Mouse (Mus musculus): ENCODE measurements around the gene Atp1a4. TPM values are rescaled to one million over a fixed set of nuclear protein-coding genes. Genes with fewer than 3 reads are reported as not detected.

The Atp1a4 gene
- polyA plus RNA-seq, 1 experiment from 2014 or later: not detected

DNA sequence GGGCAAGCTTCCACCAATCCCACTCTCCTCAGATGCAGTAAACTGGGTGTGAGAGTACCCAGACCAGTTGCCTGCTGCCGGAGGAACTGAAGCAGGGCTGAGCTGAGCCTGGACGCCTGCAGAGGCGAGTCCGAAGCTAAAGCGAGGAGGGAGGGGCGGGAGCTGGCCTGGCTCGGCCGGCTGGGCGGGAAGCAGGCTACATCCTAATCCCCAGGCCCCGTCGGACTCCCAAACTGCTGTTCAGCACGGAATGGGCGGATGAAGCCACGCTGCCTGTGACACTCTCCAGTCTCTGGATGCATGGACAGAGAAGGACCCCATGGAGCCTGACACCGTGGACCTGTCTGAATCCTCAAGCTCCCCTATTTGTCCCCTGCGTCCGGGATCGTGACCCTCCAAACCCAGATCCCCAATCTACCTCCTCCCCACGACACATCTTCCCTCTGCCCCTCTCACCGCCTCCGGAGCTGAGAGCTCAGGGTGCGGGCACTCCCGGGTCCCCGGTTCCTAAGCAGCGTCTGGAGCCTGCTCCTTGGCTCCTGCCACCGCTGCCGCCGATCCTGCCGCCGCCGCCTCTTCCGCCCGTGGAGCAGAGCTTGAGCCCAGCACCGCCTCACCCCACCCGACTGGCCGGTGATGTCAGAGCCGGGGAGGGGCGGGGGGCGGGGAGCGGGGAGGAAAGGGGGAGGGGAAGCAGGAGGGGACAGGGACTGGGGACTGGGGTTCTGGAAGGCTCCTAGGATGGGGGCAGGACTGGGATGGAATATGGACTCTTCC lies 51.9 kb downstream of the Atp1a4 start, which contains the start of gene Pea15a:
Gene Pea15a (minus strand): TSS at position 664 of the 777 bp plus-strand sequence.
- peak; percentile 73 for ATAC-seq (ENCODE audit: insufficient number of reproducible peaks, insufficient read depth, low FRiP score, low read depth)
- peak within 1 kb of the TSS; percentile 68 for H3K4me2 ChIP-seq (replicated peaks; ENCODE audit: low read depth, low read length)
- H3K36me3 ChIP-seq (ENCODE audit: control insufficient read depth, insufficient read depth, low read length): peaks cover 3% of the 10 kb centered on the region
- H3K4me1 ChIP-seq (ENCODE audit: control insufficient read depth, insufficient read depth, low read length): peaks cover 53% of the 10 kb centered on the region
- WGBS: under 1% methylated on average over 38 of the region's 40 CpGs
- H3K9ac ChIP-seq (replicated peaks; ENCODE audit: low read depth, low read length): peak within 1 kb of the TSS; percentile 78
- peak within 1 kb of the TSS; percentile 90 for H3K27ac ChIP-seq (ENCODE audit: low read length)
- H3K9me3 ChIP-seq (ENCODE audit: control insufficient read depth, low read depth, low read length): no peaks in the 10 kb centered on the region
- no peaks in the 10 kb centered on the region for H3K27me3 ChIP-seq (ENCODE audit: control insufficient read depth, insufficient read depth, low read length)
- peak within 1 kb of the TSS; percentile 71 for H3K4me3 ChIP-seq (ENCODE audit: low read depth, low read length)

DNA sequence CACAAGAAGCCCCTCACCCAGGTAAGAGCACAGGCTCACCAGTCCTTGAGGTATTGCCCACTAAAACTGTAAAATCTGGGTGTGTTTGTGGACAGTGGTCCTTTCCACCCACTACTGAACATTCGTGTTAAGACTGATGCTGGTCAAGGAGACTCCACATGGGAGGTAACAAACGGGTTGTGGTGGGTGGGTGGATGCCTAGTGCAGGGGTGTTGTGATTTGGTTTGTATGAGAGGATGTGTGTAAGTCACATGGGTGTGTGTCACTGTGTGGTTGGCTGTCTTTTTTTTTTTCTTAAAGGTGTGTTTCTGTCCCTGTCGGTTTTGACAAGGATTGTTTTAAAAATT lies 52.5 kb downstream of the Atp1a4 start:
- Histone ChIP-seq H3K9ac (replicated peaks; ENCODE audit: low read depth, low read length) (peak overlapping the region; percentile 78), H3K36me3 (ENCODE audit: control insufficient read depth, insufficient read depth, low read length) (peaks cover 5% of the 10 kb centered on the region), H3K4me2 (replicated peaks; ENCODE audit: low read depth, low read length) (peak overlapping the region; percentile 68), H3K9me3 (ENCODE audit: control insufficient read depth, low read depth, low read length) (no peaks in the 10 kb centered on the region), H3K4me1 (ENCODE audit: control insufficient read depth, insufficient read depth, low read length) (peaks cover 59% of the 10 kb centered on the region), H3K27ac (ENCODE audit: low read length) (peak overlapping the region; percentile 90), H3K27me3 (ENCODE audit: control insufficient read depth, insufficient read depth, low read length) (no peaks in the 10 kb centered on the region), H3K4me3 (ENCODE audit: low read depth, low read length) (peak overlapping the region; percentile 71)
- ATAC-seq (ENCODE audit: insufficient number of reproducible peaks, insufficient read depth, low FRiP score, low read depth): no peak
- WGBS: 20% methylated on average over 3 of the region's 3 CpGs

DNA sequence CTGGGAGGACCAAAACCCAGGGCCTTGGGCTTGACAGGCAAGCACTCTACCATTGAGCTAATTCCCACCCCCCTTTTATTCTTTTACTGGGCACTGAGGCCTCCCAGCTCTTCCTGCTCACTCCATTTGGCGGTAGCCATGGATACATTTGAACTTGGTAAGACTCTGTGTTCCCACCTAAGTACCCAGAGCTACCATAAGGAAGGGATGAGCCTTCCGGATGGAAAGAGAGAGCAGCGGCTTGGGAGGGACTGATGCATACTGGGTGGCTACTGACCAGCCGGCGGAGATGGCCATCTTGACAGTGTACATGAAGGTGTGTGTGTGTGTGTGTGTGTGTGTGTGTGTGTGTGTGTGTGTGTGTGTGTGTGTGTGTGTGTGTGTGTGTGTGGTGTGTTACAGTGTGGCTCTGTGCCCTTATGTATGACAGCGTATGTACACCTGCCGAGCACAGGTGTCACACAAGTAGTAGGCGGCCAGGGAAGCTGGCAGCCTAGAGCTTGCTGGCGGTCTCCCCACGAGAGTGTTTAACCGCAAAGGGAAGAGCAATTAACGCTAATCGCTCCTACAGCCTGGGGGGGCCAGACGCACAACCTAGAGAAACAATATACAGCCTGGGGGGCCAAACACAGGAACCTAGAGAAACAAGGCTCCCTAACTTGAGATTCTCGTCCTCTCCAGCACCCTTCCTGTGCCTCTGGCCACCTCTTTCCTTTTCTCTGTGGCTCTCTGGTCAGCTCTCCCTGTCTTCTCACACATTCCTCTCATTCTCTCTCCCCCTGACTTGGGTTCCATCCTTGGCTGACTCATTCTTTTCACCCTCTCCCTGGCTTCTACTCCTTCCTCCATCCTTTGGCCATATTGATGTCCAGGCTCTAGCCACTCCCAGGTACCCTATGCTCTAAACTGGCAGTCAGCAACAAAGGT lies 53.1 kb downstream of the Atp1a4 start:
- Histone ChIP-seq H3K36me3 (ENCODE audit: control insufficient read depth, insufficient read depth, low read length) (peaks cover 5% of the 10 kb centered on the region), H3K9me3 (ENCODE audit: control insufficient read depth, low read depth, low read length) (no peaks in the 10 kb centered on the region), H3K4me2 (replicated peaks; ENCODE audit: low read depth, low read length) (peak overlapping the region; percentile 68), H3K4me3 (ENCODE audit: low read depth, low read length) (peak overlapping the region; percentile 71; the same call in 1 of the 2 replicates), H3K27ac (ENCODE audit: low read length) (peak overlapping the region; percentile 73; the same call in 1 of the 2 replicates), H3K4me1 (ENCODE audit: control insufficient read depth, insufficient read depth, low read length) (peaks cover 60% of the 10 kb centered on the region), H3K27me3 (ENCODE audit: control insufficient read depth, insufficient read depth, low read length) (no peaks in the 10 kb centered on the region), H3K9ac (replicated peaks; ENCODE audit: low read depth, low read length) (peak overlapping the region; percentile 78; the same call in 1 of the 2 replicates)
- 60% methylated on average over 15 of the region's 15 CpGs for WGBS
- ATAC-seq (ENCODE audit: insufficient number of reproducible peaks, insufficient read depth, low FRiP score, low read depth): no peak

- no peak for ATAC-seq (ENCODE audit: insufficient number of reproducible peaks, insufficient read depth, low FRiP score, low read depth)
- Histone ChIP-seq H3K27me3 (ENCODE audit: control insufficient read depth, insufficient read depth, low read length) (no peaks in the 10 kb centered on the region), H3K4me3 (ENCODE audit: low read depth, low read length) (no peak overlapping the region), H3K9ac (replicated peaks; ENCODE audit: low read depth, low read length) (no peak overlapping the region), H3K9me3 (ENCODE audit: control insufficient read depth, low read depth, low read length) (no peaks in the 10 kb centered on the region), H3K27ac (ENCODE audit: low read length) (peak overlapping the region; percentile 73), H3K36me3 (ENCODE audit: control insufficient read depth, insufficient read depth, low read length) (peaks cover 12% of the 10 kb centered on the region), H3K4me1 (ENCODE audit: control insufficient read depth, insufficient read depth, low read length) (peaks cover 60% of the 10 kb centered on the region), H3K4me2 (replicated peaks; ENCODE audit: low read depth, low read length) (peak overlapping the region; percentile 26; the same call in 1 of the 2 replicates)
- 28% methylated on average over 9 of the region's 9 CpGs for WGBS
Measured at GRCm38 (mm10) chr1:172204033-172204813, 54.0 kb downstream of the Atp1a4 start.

GRCm38 (mm10) chr1:172203566-172203965 lies 54.6 kb downstream of the Atp1a4 start:
- Histone ChIP-seq H3K9ac (replicated peaks; ENCODE audit: low read depth, low read length) (no peak overlapping the region), H3K27me3 (ENCODE audit: control insufficient read depth, insufficient read depth, low read length) (no peaks in the 10 kb centered on the region), H3K27ac (ENCODE audit: low read length) (peak overlapping the region; percentile 73), H3K9me3 (ENCODE audit: control insufficient read depth, low read depth, low read length) (no peaks in the 10 kb centered on the region), H3K4me2 (replicated peaks; ENCODE audit: low read depth, low read length) (no peak overlapping the region; the same call in 1 of the 2 replicates), H3K36me3 (ENCODE audit: control insufficient read depth, insufficient read depth, low read length) (peaks cover 16% of the 10 kb centered on the region), H3K4me1 (ENCODE audit: control insufficient read depth, insufficient read depth, low read length) (peaks cover 60% of the 10 kb centered on the region), H3K4me3 (ENCODE audit: low read depth, low read length) (no peak overlapping the region)
- 10% methylated on average over 4 of the region's 4 CpGs for WGBS
- no peak for ATAC-seq (ENCODE audit: insufficient number of reproducible peaks, insufficient read depth, low FRiP score, low read depth)

DNA sequence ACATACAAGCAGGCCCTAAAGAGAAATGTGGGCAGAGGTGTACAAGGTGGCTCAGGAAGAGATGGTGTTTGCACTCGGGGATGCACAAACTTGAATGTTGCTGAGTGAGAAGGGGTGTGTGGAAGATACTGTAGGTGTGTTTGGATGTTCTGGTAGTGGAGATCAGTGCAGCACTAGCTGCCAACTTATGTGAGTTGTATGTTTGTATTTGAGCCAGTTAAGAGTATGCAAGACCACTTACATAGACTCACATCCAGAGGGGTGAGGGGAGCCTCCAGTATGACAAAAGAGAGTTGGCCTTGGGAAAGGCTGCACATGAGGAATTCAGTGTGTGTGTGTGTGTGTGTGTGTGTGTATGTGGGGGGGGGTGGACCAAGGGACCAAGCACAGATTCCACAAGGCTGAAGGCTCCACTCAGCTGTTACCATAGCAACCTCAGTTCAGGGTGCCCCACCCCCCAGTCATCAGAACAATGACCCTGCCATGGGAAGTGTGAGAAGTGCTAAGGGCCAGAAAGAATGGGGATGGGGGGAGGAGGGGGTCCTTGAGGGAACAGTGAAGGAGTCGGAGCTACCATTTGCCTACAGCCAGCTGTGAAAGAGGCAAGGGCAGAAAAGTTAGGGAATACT lies 55.2 kb downstream of the Atp1a4 start:
- Histone ChIP-seq H3K36me3 (ENCODE audit: control insufficient read depth, insufficient read depth, low read length) (peaks cover 20% of the 10 kb centered on the region), H3K27me3 (ENCODE audit: control insufficient read depth, insufficient read depth, low read length) (no peaks in the 10 kb centered on the region), H3K9ac (replicated peaks; ENCODE audit: low read depth, low read length) (no peak overlapping the region), H3K4me1 (ENCODE audit: control insufficient read depth, insufficient read depth, low read length) (peaks cover 60% of the 10 kb centered on the region), H3K4me2 (replicated peaks; ENCODE audit: low read depth, low read length) (no peak overlapping the region), H3K27ac (ENCODE audit: low read length) (peak overlapping the region; percentile 73), H3K9me3 (ENCODE audit: control insufficient read depth, low read depth, low read length) (no peaks in the 10 kb centered on the region), H3K4me3 (ENCODE audit: low read depth, low read length) (no peak overlapping the region)
- 23% methylated on average over 2 of the region's 2 CpGs for WGBS
- no peak for ATAC-seq (ENCODE audit: insufficient number of reproducible peaks, insufficient read depth, low FRiP score, low read depth)

- H3K9me3 ChIP-seq (ENCODE audit: control insufficient read depth, low read depth, low read length): no peaks in the 10 kb centered on the region
- WGBS: 17% methylated on average over 14 of the region's 14 CpGs
- no peaks in the 10 kb centered on the region for H3K27me3 ChIP-seq (ENCODE audit: control insufficient read depth, insufficient read depth, low read length)
- ATAC-seq (ENCODE audit: insufficient number of reproducible peaks, insufficient read depth, low FRiP score, low read depth): no peak
- H3K36me3 ChIP-seq (ENCODE audit: control insufficient read depth, insufficient read depth, low read length): peaks cover 27% of the 10 kb centered on the region
- H3K4me2 ChIP-seq (replicated peaks; ENCODE audit: low read depth, low read length): 0 out of 2 replicates have a peak overlapping the region, but pooled peaks have one; percentile 17
- peak overlapping the region; percentile 2; the same call in 1 of the 2 replicates for H3K27ac ChIP-seq (ENCODE audit: low read length)
- peaks cover 55% of the 10 kb centered on the region for H3K4me1 ChIP-seq (ENCODE audit: control insufficient read depth, insufficient read depth, low read length)
- H3K9ac ChIP-seq (replicated peaks; ENCODE audit: low read depth, low read length): no peak overlapping the region
- H3K4me3 ChIP-seq (ENCODE audit: low read depth, low read length): no peak overlapping the region
Measured at GRCm38 (mm10) chr1:172201967-172202880, 56.0 kb downstream of the Atp1a4 start.
